Mouse (Mus musculus): ENCODE measurements around the gene Minos1. TPM values are rescaled to one million over a fixed set of nuclear protein-coding genes. Genes with fewer than 3 reads are reported as not detected.

Gene Minos1
- 100 to 1,000 TPM; 352 to 357 TPM for total RNA-seq (2021)
- long read RNA-seq, experiment 1, transcript Minos1-203 (4 exons, 2,549 nt), result major isoform, 411 of 461 reads
- long read RNA-seq, experiment 1, transcript Minos1-204 (4 exons, 476 nt), result minor isoform, 12 of 461 reads
- long read RNA-seq, experiment 1, partial matches to known transcripts, result 13 of 461 reads
- long read RNA-seq, experiment 1, other reads (novel, unspliced or antisense), result 24 of 461 reads
- long read RNA-seq, experiment 2, transcript Minos1-203 (4 exons, 2,549 nt), result major isoform, 231 of 283 reads
- long read RNA-seq, experiment 2, transcript Minos1-204 (4 exons, 476 nt), result minor isoform, 12 of 283 reads
- long read RNA-seq, experiment 2, partial matches to known transcripts, result 22 of 283 reads
- long read RNA-seq, experiment 2, other reads (novel, unspliced or antisense), result 17 of 283 reads

GRCm38 (mm10) chr4:139130701-139131549 lies at the start of gene Minos1:
TSS of gene Minos1 (minus strand) at chr4:139131113.
- DNase-seq (ENCODE audit: low spot score in 2 of 2), result peak; percentile 93 to 95

- DNase-seq (ENCODE audit: low spot score in 2 of 2), result no peak
Measured at GRCm38 (mm10) chr4:139179731-139180625, 49.1 kb upstream of the Minos1 start.

- DNase-seq (ENCODE audit: low spot score in 2 of 2), result no peak
Measured at GRCm38 (mm10) chr4:139179218-139179617, 48.3 kb upstream of the Minos1 start.

GRCm38 (mm10) chr4:139178377-139178776 lies 47.5 kb upstream of the Minos1 start:
- DNase-seq (ENCODE audit: low spot score in 2 of 2), result no peak

GRCm38 (mm10) chr4:139177921-139178320 lies 47.0 kb upstream of the Minos1 start:
- no peak for DNase-seq (ENCODE audit: low spot score in 2 of 2)

GRCm38 (mm10) chr4:139176023-139176422 lies 45.1 kb upstream of the Minos1 start:
- DNase-seq (ENCODE audit: low spot score in 2 of 2), result no peak

GRCm38 (mm10) chr4:139175061-139175971 lies 44.4 kb upstream of the Minos1 start:
- no peak for DNase-seq (ENCODE audit: low spot score in 2 of 2)

- DNase-seq (ENCODE audit: low spot score in 2 of 2), result no peak
Measured at GRCm38 (mm10) chr4:139169748-139170279, 38.9 kb upstream of the Minos1 start.

- no peak for DNase-seq (ENCODE audit: low spot score in 2 of 2)
Measured at GRCm38 (mm10) chr4:139168985-139169747, 38.3 kb upstream of the Minos1 start.

GRCm38 (mm10) chr4:139167107-139167506 lies 36.2 kb upstream of the Minos1 start:
- no peak for DNase-seq (ENCODE audit: low spot score in 2 of 2)

- no peak for DNase-seq (ENCODE audit: low spot score in 2 of 2)
Measured at GRCm38 (mm10) chr4:139166244-139166643, 35.3 kb upstream of the Minos1 start.

GRCm38 (mm10) chr4:139165259-139165658 lies 34.3 kb upstream of the Minos1 start:
- DNase-seq (ENCODE audit: low spot score in 2 of 2), result no peak

GRCm38 (mm10) chr4:139164082-139164481 lies 33.2 kb upstream of the Minos1 start:
- DNase-seq (ENCODE audit: low spot score in 2 of 2), result no peak

GRCm38 (mm10) chr4:139161076-139161475 lies 30.2 kb upstream of the Minos1 start:
- DNase-seq (ENCODE audit: low spot score in 2 of 2), result no peak

GRCm38 (mm10) chr4:139158350-139158749 lies 27.4 kb upstream of the Minos1 start:
- DNase-seq (ENCODE audit: low spot score in 2 of 2), result no peak

- no peak for DNase-seq (ENCODE audit: low spot score in 2 of 2)
Measured at GRCm38 (mm10) chr4:139156538-139156937, 25.6 kb upstream of the Minos1 start.

GRCm38 (mm10) chr4:139154576-139155307 lies 23.8 kb upstream of the Minos1 start:
- no peak for DNase-seq (ENCODE audit: low spot score in 2 of 2)

- DNase-seq (ENCODE audit: low spot score in 2 of 2), result no peak
Measured at GRCm38 (mm10) chr4:139151370-139151769, 20.5 kb upstream of the Minos1 start.
